In genomic region chr2:158687804-158688241, GRCm38 (mm10) we compare ENCODE assay signal across 8 mouse cellular contexts. TPM values are rescaled to one million over a fixed set of nuclear protein-coding genes. Genes with fewer than 3 reads are reported as not detected.
DNase-seq lines count a peak whose midpoint lies in the region; ATAC-seq lines count a peak whose summit lies in the region.

No protein-coding gene starts in this region.

- DNase-seq in hindbrain, embryonic 14.5 days (ENCODE audit: low spot score), result no peak
- DNase-seq in Muller cell, postnatal 12 days (ENCODE audit: inconsistent ontology term), result peak; percentile 60
- DNase-seq in frontal cortex, postnatal 10 days (ENCODE audit: low spot score in 2 of 2), result peak; percentile 49 to 64
- DNase-seq in induced T-regulatory cell, adult 2 months (ENCODE audit: low read depth), result peak; percentile 54
- DNase-seq in left cerebral cortex, postnatal 14 days (ENCODE audit: low spot score in 2 of 2), result peak; percentile 69 to 75
- peak; percentile 33 for DNase-seq in right cerebral cortex, postnatal 4 days
- DNase-seq in MN1 (ENCODE audit: low spot score), result no peak

- 50% methylated on average over 25 of the region's 25 CpGs for WGBS in hindbrain, embryonic 13.5 days
- WGBS in hindbrain, embryonic 14.5 days, result 52% methylated on average over 25 of the region's 25 CpGs

- no peak overlapping the region for H3K4me2 ChIP-seq in hindbrain, embryonic 13.5 days
- H3K4me2 ChIP-seq in hindbrain, embryonic 14.5 days (replicated peaks), result no peak overlapping the region

- peaks cover 26% of the 10 kb centered on the region for H3K4me1 ChIP-seq in hindbrain, embryonic 13.5 days (replicated peaks)
- H3K4me1 ChIP-seq in hindbrain, embryonic 14.5 days (replicated peaks; ENCODE audit: control insufficient read depth, insufficient read depth, low read length), result no peaks in the 10 kb centered on the region

- no peaks in the 10 kb centered on the region for H3K27me3 ChIP-seq in hindbrain, embryonic 13.5 days
- no peaks in the 10 kb centered on the region for H3K27me3 ChIP-seq in hindbrain, embryonic 14.5 days (ENCODE audit: control insufficient read depth, insufficient read depth, low read length)

- intact Hi-C loops in left cerebral cortex, postnatal 14 days (cut with DNase I), result no loop called here

- no peaks in the 10 kb centered on the region for H3K9me3 ChIP-seq in hindbrain, embryonic 13.5 days
- no peaks in the 10 kb centered on the region for H3K9me3 ChIP-seq in hindbrain, embryonic 14.5 days (ENCODE audit: control insufficient read depth, low read length)

- no peak overlapping the region for H3K9ac ChIP-seq in hindbrain, embryonic 13.5 days
- no peak overlapping the region for H3K9ac ChIP-seq in hindbrain, embryonic 14.5 days

- 0 out of 2 replicates have a peak overlapping the region, but pooled peaks have one; percentile 3 for H3K27ac ChIP-seq in hindbrain, embryonic 13.5 days
- no peak overlapping the region for H3K27ac ChIP-seq in hindbrain, embryonic 14.5 days

- H3K36me3 ChIP-seq in hindbrain, embryonic 13.5 days, result no peaks in the 10 kb centered on the region
- H3K36me3 ChIP-seq in hindbrain, embryonic 14.5 days (replicated peaks; ENCODE audit: control insufficient read depth, insufficient read depth), result no peaks in the 10 kb centered on the region

- H3K4me3 ChIP-seq in hindbrain, embryonic 13.5 days, result no peak overlapping the region
- no peak overlapping the region for H3K4me3 ChIP-seq in hindbrain, embryonic 14.5 days (replicated peaks; ENCODE audit: low read length)

- no peak for ATAC-seq in hindbrain, embryonic 13.5 days (ENCODE audit: low FRiP score)
- ATAC-seq in hindbrain, embryonic 14.5 days (ENCODE audit: low FRiP score), result no peak

RNA-seq across cellular contexts. Expression of gene Ppp1r16b, which starts 22.6 kb away (rescaled TPM):
- polyA plus RNA-seq in hindbrain, embryonic 13.5 days (2015; fragmentation: Nextera tagmentation; extraction: Ambion mirVana), result 8.0 and 8.5 TPM in 2 replicates
- polyA plus RNA-seq in hindbrain, embryonic 14.5 days (2014; fragmentation: Nextera tagmentation; extraction: Ambion mirVana), result 20.0 and 20.8 TPM in 2 replicates
- total RNA-seq in left cerebral cortex, postnatal 14 days (2021), result 10 to 100 TPM; 74.2 to 76.5 TPM

Comparison
In these comparisons a context has a peak if more than half of its experiments do, and no peak if none do; other contexts are left out.
1. DNase-seq: peak in Muller cell, postnatal 12 days (single experiment), frontal cortex, postnatal 10 days (2 of 2), induced T-regulatory cell, adult 2 months (single experiment), left cerebral cortex, postnatal 14 days (2 of 2) and right cerebral cortex, postnatal 4 days (single experiment); none in hindbrain, embryonic 14.5 days (single experiment) and MN1 (single experiment).